Mouse (Mus musculus) limb, embryonic 11.5 days (tissue): ENCODE data around the gene Lama1. TPM values are rescaled to one million over a fixed set of nuclear protein-coding genes. Genes with fewer than 3 reads are reported as not detected.
"Not testable (repeated sequence)": the region's sequence is repeated elsewhere in the genome, so short reads cannot be mapped to it uniquely, and the experiment has no call there.

Experiments
- ATAC-seq: fragments of 200-750 bp; cut with Nextera tagmentation; 2 replicates; pipeline ENCODE4 v1.8.0; 2017; ENCODE audit warnings: low read depth; ENCODE audit not compliant: insufficient number of reproducible peaks, low FRiP score, low TSS enrichment
- DNase-seq: peaks from one replicate; pipeline ENCODE4 v3.0.0-alpha.2; 2015; ENCODE audit warnings: low spot score
- H3K27ac ChIP-seq: fragments of 300-500 bp; sonication (generic); replicated peaks from 2 replicates; pipeline ENCODE4 v1.5.1; 2014; ENCODE audit warnings: low read depth, mild to moderate bottlenecking, low read length
- H3K27me3 ChIP-seq: fragments of 300-500 bp; sonication (generic); 2 replicates; pipeline ENCODE4 v1.6.1; 2014; ENCODE audit warnings: mild to moderate bottlenecking, low read length, mixed read lengths; ENCODE audit not compliant: control insufficient read depth, insufficient read depth
- H3K36me3 ChIP-seq: fragments of 300-500 bp; sonication (generic); 2 replicates; pipeline ENCODE4 v1.6.1; 2014; ENCODE audit warnings: mild to moderate bottlenecking, low read length, moderate library complexity, mixed read lengths; ENCODE audit not compliant: control insufficient read depth, insufficient read depth
- H3K4me1 ChIP-seq: fragments of 300-500 bp; sonication (generic); 2 replicates; pipeline ENCODE4 v1.6.1; 2014; ENCODE audit warnings: low read length, mixed read lengths; ENCODE audit not compliant: control insufficient read depth, insufficient read depth
- H3K4me2 ChIP-seq: fragments of 300-500 bp; sonication (generic); 2 replicates; pipeline ENCODE4 v1.6.1; 2014; ENCODE audit warnings: low read depth, mild to moderate bottlenecking, moderate library complexity; ENCODE audit not compliant: severe bottlenecking
- H3K4me3 ChIP-seq: fragments of 300-500 bp; sonication (generic); 2 replicates; pipeline ENCODE4 v1.5.1; 2014; ENCODE audit warnings: low read depth, low read length
- H3K9ac ChIP-seq: fragments of 300-500 bp; sonication (generic); 2 replicates; pipeline ENCODE4 v1.6.1; 2014; ENCODE audit warnings: mild to moderate bottlenecking, low read length
- H3K9me3 ChIP-seq: fragments of 300-500 bp; sonication (generic); 2 replicates; pipeline ENCODE4 v1.6.1; 2016; ENCODE audit warnings: low read length; ENCODE audit not compliant: control insufficient read depth
- WGBS: fragments of 180-500 bp; shearing (Covaris S2); extraction: QIAGEN DNeasy Blood & Tissue Kit; methylation state at CpG from one replicate; pipeline ENCODE4 v1.1.7; 2014; 5-methylcytosine and 5-hydroxymethylcytosine counted together
- polyA plus RNA-seq: library from polyadenylated mRNA; unstranded; fragments of >200 nt; fragmentation: Nextera tagmentation; extraction: Ambion mirVana; gene quantifications from 2 replicates; pipeline ENCODE4 v1.2.1, GENCODE M21; 2014

The Lama1 gene
- polyA plus RNA-seq, 1 experiment from 2014 or later = 4.9 TPM

GRCm38 (mm10) chr17:67827431-67827830 lies 130.4 kb downstream of the Lama1 start:
- DNase-seq (no peak), ATAC-seq (no peak)
- H3K9me3 ChIP-seq = 0 out of 2 replicates have a peak, but pooled peaks cover 3% of the 10 kb centered on the region
- no peaks in the 10 kb centered on the region for H3K4me1 ChIP-seq
- no peaks in the 10 kb centered on the region for H3K36me3 ChIP-seq
- H3K4me2 ChIP-seq = no peak overlapping the region
- no peak overlapping the region for H3K9ac ChIP-seq
- no peak overlapping the region for H3K4me3 ChIP-seq
- 92% methylated on average over 3 of the region's 3 CpGs for WGBS
- no peaks in the 10 kb centered on the region for H3K27me3 ChIP-seq
- no peak overlapping the region for H3K27ac ChIP-seq

GRCm38 (mm10) chr17:67836146-67836895 lies 139.3 kb downstream of the Lama1 start:
- WGBS = 96% methylated on average over 20 of the region's 20 CpGs
- H3K27ac ChIP-seq = no peak overlapping the region
- H3K9ac ChIP-seq = no peak overlapping the region
- H3K4me2 ChIP-seq = no peak overlapping the region
- no peaks in the 10 kb centered on the region for H3K9me3 ChIP-seq
- no peak for DNase-seq
- H3K27me3 ChIP-seq = no peaks in the 10 kb centered on the region
- no peaks in the 10 kb centered on the region for H3K4me1 ChIP-seq
- ATAC-seq = no peak
- no peaks in the 10 kb centered on the region for H3K36me3 ChIP-seq
- no peak overlapping the region for H3K4me3 ChIP-seq

- DNase-seq (peak; percentile 83), ATAC-seq (peak; percentile 57; the same call in 1 of the 2 replicates)
- Histone ChIP-seq H3K9ac (no peak overlapping the region), H3K27me3 (no peaks in the 10 kb centered on the region), H3K4me1 (no peaks in the 10 kb centered on the region), H3K4me3 (no peak overlapping the region), H3K27ac (no peak overlapping the region), H3K36me3 (no peaks in the 10 kb centered on the region), H3K9me3 (no peaks in the 10 kb centered on the region), H3K4me2 (no peak overlapping the region)
- WGBS = 69% methylated on average over 17 of the region's 17 CpGs
Observed at GRCm38 (mm10) chr17:67837351-67838090, 140.5 kb downstream of the Lama1 start.

- WGBS = 91% methylated on average over 13 of the region's 13 CpGs
- H3K4me1 ChIP-seq = no peaks in the 10 kb centered on the region
- ATAC-seq (no peak), DNase-seq (no peak)
- H3K27me3 ChIP-seq = no peaks in the 10 kb centered on the region
- H3K27ac ChIP-seq = no peak overlapping the region
- H3K9ac ChIP-seq = no peak overlapping the region
- no peaks in the 10 kb centered on the region for H3K9me3 ChIP-seq
- no peak overlapping the region for H3K4me2 ChIP-seq
- no peaks in the 10 kb centered on the region; the same call in 1 of the 2 replicates for H3K36me3 ChIP-seq
- H3K4me3 ChIP-seq = no peak overlapping the region
Observed at GRCm38 (mm10) chr17:67838948-67839347, 141.9 kb downstream of the Lama1 start.

- H3K4me1 ChIP-seq, H3K27me3 ChIP-seq, H3K36me3 ChIP-seq, H3K4me2 ChIP-seq, DNase-seq, H3K4me3 ChIP-seq, H3K9ac ChIP-seq, H3K9me3 ChIP-seq, ATAC-seq, H3K27ac ChIP-seq: not testable (repeated sequence)
- WGBS = 98% methylated on average over 2 of the region's 2 CpGs
Observed at GRCm38 (mm10) chr17:67841494-67841893, 144.4 kb downstream of the Lama1 start.

GRCm38 (mm10) chr17:67861080-67861630 lies 164.1 kb downstream of the Lama1 start:
- no peak overlapping the region for H3K4me3 ChIP-seq
- H3K36me3 ChIP-seq = peaks cover 3% of the 10 kb centered on the region; the same call in 1 of the 2 replicates
- no peaks in the 10 kb centered on the region for H3K9me3 ChIP-seq
- DNase-seq (no peak), ATAC-seq (no peak)
- H3K4me2 ChIP-seq = no peak overlapping the region
- WGBS = 88% methylated on average over 10 of the region's 10 CpGs
- H3K4me1 ChIP-seq = 0 out of 2 replicates have a peak, but pooled peaks cover 4% of the 10 kb centered on the region
- no peak overlapping the region for H3K27ac ChIP-seq
- H3K27me3 ChIP-seq = no peaks in the 10 kb centered on the region
- no peak overlapping the region for H3K9ac ChIP-seq

- Histone ChIP-seq H3K9me3 (no peaks in the 10 kb centered on the region), H3K4me2 (no peak overlapping the region), H3K9ac (no peak overlapping the region), H3K4me1 (peaks cover 4% of the 10 kb centered on the region; the same call in 1 of the 2 replicates), H3K36me3 (peaks cover 3% of the 10 kb centered on the region; the same call in 1 of the 2 replicates), H3K27ac (no peak overlapping the region), H3K4me3 (no peak overlapping the region), H3K27me3 (no peaks in the 10 kb centered on the region)
- peak; percentile 72 for DNase-seq
- 78% methylated on average over 16 of the region's 16 CpGs for WGBS
- peak; percentile 33; the same call in 1 of the 2 replicates for ATAC-seq
Observed at GRCm38 (mm10) chr17:67861744-67862535, 164.9 kb downstream of the Lama1 start.

GRCm38 (mm10) chr17:67864363-67864762 lies 167.3 kb downstream of the Lama1 start:
- peaks cover 7% of the 10 kb centered on the region for H3K36me3 ChIP-seq
- H3K27ac ChIP-seq = no peak overlapping the region
- WGBS = 88% methylated on average over 10 of the region's 10 CpGs
- peaks cover 7% of the 10 kb centered on the region; the same call in 1 of the 2 replicates for H3K4me1 ChIP-seq
- no peak overlapping the region for H3K4me3 ChIP-seq
- DNase-seq (no peak), ATAC-seq (no peak)
- no peaks in the 10 kb centered on the region for H3K27me3 ChIP-seq
- no peak overlapping the region for H3K9ac ChIP-seq
- no peak overlapping the region for H3K4me2 ChIP-seq
- H3K9me3 ChIP-seq = no peaks in the 10 kb centered on the region; the same call in 1 of the 2 replicates
